Mouse (Mus musculus): ENCODE data around the gene Gm20431. TPM values are rescaled to one million over a fixed set of nuclear protein-coding genes. Genes with fewer than 3 reads are reported as not detected.

The Gm20431 gene
- polyA plus RNA-seq, 1 experiment from 2014 or later = 6.1 TPM

GRCm38 (mm10) chr2:167559413-167559812, 101.9 kb downstream of the Gm20431 start:
- 16% methylated on average over 27 of the region's 27 CpGs for WGBS
- ATAC-seq (ENCODE audit: low FRiP score, low TSS enrichment) = peak; percentile 17; the same call in 1 of the 2 replicates
- Histone ChIP-seq H3K4me2 (replicated peaks; ENCODE audit: low read depth, low read length) (peak overlapping the region; percentile 42), H3K27me3 (ENCODE audit: control insufficient read depth, insufficient read depth, low read length) (no peaks in the 10 kb centered on the region), H3K36me3 (ENCODE audit: control insufficient read depth, insufficient read depth, low read length) (no peaks in the 10 kb centered on the region), H3K9me3 (ENCODE audit: control insufficient read depth, low read length) (no peaks in the 10 kb centered on the region), H3K27ac (ENCODE audit: low read depth, low read length) (no peak overlapping the region), H3K4me1 (ENCODE audit: control insufficient read depth, insufficient read depth, low read length) (peaks cover 22% of the 10 kb centered on the region), H3K9ac (ENCODE audit: low read depth, low read length) (peak overlapping the region; percentile 47), H3K4me3 (ENCODE audit: low read length) (no peak overlapping the region; the same call in 1 of the 2 replicates)

Small RNA genes within 50 kb of the gene (microRNA-seq; reads per million reads assigned to microRNA genes)
- gene Gm22355 = not detected

Other genes with a start within 250 kb of the Gm20431 start
- 15.3 and 28.6 TPM in 2 replicates for gene Slc9a8, start 239.8 kb downstream of the Gm20431 start, polyA plus RNA-seq (2014; fragmentation: Nextera tagmentation; extraction: Ambion mirVana)
- gene Rnf114, start 168.9 kb downstream of the Gm20431 start, polyA plus RNA-seq (2014; fragmentation: Nextera tagmentation; extraction: Ambion mirVana) = 79.1 and 98.3 TPM in 2 replicates
- gene Spata2, start 168.6 kb downstream of the Gm20431 start, polyA plus RNA-seq (2014; fragmentation: Nextera tagmentation; extraction: Ambion mirVana) = 10.8 and 17.4 TPM in 2 replicates
- 40.4 and 40.8 TPM in 2 replicates for gene Snai1, start 123.3 kb downstream of the Gm20431 start, polyA plus RNA-seq (2014; fragmentation: Nextera tagmentation; extraction: Ambion mirVana)
- 212 and 283 TPM in 2 replicates for gene Ube2v1, start 29.4 kb downstream of the Gm20431 start, polyA plus RNA-seq (2014; fragmentation: Nextera tagmentation; extraction: Ambion mirVana)
- gene Cebpb, start 27.4 kb upstream of the Gm20431 start, polyA plus RNA-seq (2014; fragmentation: Nextera tagmentation; extraction: Ambion mirVana) = 7.7 and 8.3 TPM in 2 replicates
- gene Tmem189, start 28.3 kb upstream of the Gm20431 start, polyA plus RNA-seq (2014; fragmentation: Nextera tagmentation; extraction: Ambion mirVana) = 37.9 and 52.8 TPM in 2 replicates

Measured in kidney, embryonic 14.5 days (tissue).